Mouse (Mus musculus): ENCODE measurements around the gene Srgn.
"Not testable (repeated sequence)": the region's sequence is repeated elsewhere in the genome, so short reads cannot be mapped to it uniquely, and the experiment has no call there.

The Srgn gene

DNA sequence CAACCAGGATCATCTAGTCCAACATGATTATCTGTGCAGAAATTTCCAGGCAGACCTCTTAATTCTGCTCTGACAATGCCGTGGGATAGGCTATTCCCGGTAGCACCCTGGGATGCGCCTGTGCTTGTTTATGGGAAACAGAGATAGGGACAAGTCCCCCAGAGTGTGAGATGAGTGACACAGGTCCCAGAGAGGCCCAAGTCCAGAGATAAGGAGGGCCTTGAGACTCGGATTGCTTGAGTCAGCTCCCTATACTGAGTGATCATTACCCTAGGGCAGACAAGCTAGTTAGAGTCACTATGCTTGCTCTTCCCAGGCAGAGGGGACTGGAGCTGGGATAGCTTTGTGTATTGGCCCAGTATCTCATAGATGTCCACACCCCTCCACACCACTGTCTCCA lies 5.5 kb downstream of the Srgn start:
- no peak for DNase-seq (ENCODE audit: low read depth, low spot score)

DNA sequence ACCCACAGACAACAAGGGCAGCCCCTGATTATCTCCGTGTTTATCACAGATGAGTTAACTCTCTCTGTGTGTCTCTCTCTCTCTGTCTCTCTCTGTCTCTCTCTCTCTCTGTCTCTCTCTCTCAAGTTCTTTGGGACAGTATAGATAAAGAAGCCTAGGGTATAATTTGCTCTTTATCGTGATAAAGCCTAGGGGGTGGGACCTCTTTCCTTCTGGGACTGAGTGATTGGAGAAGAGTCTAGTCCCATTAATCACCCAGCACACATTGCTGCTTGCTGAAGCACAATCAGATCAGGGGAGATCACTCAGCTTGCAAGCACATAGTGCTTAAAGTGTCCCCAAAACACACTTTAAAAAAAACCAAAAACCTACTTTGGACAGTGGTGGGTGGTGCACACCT lies 6.3 kb downstream of the Srgn start:
- DNase-seq (ENCODE audit: low read depth, low spot score): no peak

DNA sequence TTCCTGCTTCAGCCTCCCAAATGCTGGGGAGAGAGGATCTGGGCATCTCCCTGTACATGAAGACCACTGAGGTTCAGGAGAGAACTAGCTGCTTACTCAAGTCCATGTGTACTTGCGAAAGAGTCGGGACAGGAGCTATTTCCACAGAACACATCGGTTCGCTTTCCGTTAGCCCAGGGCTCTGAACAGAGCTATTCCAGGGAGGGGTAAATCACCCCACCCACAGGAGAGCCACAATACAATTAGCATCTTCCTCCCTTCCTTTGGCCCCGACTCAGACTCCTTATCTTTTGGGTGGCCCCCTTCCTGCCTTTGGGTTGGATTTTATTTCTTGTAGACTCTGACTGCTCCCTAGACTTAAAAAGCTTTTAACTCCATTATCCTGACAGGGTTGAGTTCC lies 9.7 kb downstream of the Srgn start:
- no peak for DNase-seq (ENCODE audit: low read depth, low spot score)

DNA sequence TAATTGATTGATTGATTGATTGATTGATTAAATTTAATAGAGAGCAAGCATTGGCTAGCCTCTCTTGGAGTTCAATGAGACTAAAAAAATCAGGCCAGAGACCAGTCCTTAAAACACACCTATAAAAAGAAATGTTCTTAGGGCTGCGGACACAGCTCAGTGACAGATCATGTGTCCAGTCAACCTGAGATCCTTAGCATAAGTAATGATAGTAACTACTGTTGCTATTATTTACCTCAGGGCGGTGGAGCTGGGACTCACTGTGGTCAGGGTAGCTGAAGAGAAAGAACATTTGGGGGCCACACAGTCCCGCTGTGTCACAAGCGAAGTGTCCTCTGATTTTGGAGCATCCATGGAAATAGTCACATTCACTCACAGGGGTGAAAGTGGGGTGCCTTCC lies 14.4 kb downstream of the Srgn start:
- DNase-seq (ENCODE audit: low read depth, low spot score): no peak

DNA sequence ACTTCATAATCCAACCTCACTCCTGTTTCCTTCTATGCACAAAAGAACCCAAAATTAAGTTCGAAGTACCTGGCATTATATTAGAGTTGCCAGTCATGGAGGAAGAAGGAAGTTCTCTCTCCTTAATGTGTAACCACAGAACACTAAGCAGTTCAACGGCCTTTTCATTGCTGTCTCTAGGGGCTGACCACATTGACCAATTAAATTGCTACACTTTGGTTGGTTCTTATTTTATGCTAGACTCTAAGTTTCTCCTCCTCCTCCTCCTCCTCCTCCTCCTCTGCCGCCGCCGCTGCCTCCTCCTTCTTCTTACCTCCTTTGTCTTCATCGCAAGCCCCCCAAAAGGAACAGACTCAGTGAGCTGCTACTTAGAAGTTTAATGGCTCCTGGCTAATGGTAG lies 15.7 kb downstream of the Srgn start:
- no peak for DNase-seq (ENCODE audit: low read depth, low spot score)

DNA sequence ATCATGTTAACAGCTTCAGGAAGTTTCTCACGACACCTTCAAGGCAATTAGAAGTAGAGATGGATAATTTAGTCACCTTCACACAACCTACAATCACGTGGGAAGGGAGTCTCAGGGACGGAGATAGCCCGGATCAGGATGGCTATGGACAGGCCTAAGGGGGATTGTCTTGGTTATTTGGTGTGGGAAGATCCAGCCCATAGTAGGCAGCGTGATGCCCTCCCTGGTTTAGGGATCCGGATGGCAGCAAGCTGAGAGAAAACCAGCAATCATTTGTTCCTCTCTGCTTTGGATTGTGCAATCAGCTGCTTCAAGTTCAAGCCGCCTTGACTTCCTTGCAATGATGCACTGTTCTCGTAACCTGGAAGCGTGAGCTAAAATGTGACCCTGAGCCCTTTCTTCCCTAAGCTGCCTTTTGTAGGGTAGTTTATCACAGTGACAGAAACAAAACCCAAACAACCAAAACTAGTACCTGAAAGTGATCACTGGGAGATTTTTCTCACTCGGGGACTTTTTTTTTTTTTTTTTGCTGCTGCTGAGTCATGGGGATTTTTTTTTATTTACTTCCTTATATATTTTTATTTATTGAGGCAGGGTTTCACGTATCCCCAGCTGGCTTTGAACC lies 18.1 kb downstream of the Srgn start:
- no peak for DNase-seq (ENCODE audit: low read depth, low spot score)

DNA sequence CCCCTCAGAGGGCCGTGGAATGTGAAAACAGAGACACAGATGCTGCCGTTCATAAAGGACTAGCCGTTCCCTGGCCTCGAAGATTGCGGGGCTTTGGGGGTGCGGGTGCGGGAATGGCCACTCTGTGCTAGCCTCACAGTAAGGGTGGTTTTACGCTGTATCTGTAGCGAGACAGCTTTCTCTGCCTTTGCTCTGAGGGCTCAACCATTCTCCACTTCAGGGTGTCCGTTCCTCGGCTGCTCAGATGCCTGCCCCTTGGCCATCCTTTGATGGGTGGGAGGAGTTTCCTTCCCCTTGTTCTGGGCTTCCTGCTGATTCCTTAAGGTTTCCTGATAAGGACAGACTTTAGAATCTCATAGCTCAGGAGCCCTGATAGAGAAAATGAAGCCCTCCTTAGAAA lies 18.8 kb downstream of the Srgn start:
- DNase-seq (ENCODE audit: low read depth, low spot score): no peak

DNA sequence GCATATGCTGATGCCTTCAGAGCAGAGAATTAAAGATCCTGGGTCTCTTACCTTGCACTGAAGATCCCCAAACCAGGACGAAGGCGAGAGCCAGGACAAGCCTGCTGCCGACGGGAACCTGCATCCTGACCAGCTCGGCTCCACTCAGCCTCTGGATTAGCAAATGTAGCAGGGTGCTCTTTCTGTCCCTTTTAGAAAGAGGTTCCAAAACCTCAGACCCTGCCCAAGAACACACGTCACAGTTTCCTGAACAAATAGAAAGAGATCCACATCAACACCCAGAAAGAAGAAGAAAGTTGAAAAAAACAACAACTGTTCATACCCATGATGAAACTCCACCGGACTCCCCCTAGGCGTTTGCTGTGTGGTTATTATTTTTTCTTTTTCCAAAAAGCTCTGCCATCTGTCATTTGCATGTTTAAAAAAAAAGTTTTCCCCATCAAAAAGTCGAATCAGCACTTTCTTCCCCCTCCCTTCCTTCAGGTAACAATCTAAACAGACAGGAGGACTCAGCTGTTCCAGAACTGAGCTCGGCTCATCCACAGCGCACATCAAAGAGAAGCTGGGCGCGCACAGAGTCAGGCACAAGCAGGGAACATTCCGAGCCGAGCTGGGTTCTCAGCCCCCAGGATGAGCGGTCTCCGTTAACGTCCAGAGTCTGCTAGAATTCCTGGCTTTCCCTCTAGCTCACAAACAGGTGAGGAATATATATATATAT lies 19.5 kb downstream of the Srgn start:
- DNase-seq (ENCODE audit: low read depth, low spot score): peak; percentile 36

DNA sequence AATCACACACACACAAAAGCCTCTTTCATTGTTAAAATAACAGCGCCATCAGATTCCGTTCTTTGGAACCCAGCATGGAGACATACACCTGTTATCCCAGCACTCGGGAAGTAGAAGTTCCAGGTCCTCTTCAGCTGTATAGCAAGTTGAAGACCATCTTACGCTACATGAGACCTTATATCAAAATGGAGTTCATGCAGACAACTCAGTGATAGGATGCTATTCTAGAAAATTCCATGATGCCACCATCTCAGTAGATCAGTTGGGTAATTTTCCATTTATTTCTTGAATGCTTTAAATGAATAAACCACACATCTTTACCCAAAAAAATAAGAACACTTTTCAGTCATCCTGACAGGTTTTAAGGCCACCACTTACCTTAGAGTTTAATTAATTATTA lies 20.2 kb downstream of the Srgn start:
- no peak for DNase-seq (ENCODE audit: low read depth, low spot score)

DNA sequence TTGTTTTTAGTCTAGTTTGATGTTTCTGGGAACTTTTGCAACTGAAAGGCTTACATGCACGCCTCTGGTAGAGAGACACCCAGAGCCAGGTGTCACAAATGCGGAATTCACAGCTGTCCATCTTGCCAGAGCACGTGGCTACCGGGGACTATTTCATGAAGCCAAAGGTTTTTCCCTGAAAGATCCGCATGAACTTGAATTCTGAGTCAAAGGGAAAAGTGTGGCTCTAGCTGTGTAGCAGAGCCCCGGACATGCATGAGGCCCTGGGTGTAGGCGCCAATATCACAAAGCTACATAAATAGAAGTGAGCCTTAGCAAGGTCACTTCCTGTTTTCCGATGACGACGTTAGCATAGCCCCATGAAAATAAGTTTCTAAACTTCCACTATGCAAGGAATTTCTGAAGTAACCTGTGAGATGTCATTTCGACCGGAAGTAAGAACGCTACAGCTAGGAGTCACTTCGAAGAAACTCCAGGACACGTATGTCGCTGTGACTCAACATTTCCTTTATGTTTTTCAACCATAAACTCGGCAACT lies 21.2 kb downstream of the Srgn start:
- no peak for DNase-seq (ENCODE audit: low read depth, low spot score)

DNA sequence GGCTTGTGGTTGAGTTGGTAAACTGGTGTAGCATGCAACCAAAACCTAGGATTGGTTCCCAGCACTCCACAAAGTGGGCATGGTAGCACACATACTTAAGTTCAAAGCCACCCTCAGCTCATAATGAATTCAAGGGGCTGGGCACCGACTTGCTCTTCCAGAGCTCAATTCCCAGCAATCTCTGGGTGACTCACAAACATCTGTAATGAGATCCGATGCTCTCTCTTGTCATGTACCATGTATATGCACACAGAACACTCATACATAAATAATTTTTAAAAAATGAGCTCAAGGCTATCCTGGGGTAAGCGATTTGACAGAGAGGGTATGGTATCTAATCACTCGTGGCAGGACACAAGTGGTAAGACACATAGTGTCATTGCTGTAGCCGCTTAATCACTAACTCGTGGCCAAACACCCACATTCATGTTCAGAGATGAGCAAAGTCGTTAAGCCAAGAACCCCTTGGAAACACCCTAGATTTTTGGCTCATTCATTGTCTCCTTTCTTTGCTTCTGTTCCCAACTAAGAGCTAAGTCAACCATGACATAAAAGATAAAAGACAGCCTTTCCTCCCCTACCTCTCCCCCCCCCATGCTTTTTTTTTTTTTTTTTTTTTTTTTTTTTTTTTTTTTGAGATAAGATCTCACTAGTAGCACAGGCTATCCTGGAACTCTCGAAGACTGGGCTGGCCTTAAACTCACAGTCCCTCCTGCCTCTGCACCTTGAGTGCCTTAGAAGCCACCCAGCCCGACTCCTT lies 21.8 kb downstream of the Srgn start:
- DNase-seq (ENCODE audit: low read depth, low spot score): no peak

DNA sequence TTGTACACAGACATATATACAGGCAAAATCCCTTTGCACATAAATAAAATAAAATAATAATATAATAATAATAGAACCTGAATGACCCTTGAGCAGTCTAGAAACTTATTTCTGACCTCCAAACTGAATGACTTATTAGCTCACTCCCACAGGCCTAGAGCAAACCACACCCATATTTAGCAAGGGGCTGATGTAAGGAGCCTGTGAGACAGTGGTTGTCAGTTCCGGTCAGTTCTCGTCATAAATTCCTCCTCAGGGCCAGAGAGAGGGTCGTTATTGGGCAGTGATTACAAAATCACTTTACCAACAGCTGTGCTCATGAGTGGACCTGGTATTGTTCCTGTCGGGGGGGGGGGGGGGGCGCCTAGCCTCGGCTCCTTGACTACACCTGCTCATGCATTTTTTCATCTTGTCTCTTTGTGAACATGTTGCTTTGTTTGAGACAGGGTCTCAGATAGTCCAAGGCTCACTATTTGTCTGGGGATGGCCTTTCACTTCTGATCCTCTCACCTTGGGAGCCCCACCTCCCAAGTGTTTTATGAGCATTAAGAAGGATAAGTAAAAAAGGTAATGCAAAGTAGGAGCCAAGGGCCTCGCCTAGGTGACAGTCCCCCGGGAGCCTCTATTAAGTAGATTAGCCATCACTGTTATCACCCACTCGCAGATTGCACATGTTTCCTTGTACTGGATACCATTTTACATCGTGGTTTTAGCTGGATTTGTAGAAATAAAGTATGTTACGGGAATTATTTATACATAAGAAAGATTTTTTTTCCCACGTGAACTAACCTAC lies 23.2 kb downstream of the Srgn start:
- no peak for DNase-seq (ENCODE audit: low read depth, low spot score)

DNA sequence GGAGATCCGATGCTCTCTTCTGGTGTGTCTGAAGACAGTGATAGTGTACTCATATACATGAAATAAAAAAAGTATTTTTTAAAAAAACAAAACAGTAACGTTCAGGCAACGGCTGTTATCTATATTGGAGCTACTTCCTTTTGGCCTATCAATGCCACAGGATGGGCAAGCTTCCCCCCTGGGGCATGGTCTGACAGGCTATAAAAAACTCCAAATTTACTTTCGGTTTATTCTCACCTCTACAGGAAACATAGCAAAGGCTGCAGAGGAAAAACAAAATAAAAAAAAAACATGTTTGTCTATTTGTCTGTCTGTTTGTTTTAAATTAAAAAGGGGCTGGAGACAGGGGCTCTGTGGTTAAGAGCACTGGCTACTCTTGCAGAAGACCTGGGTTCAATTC lies 23.9 kb downstream of the Srgn start:
- DNase-seq (ENCODE audit: low read depth, low spot score): no peak

DNA sequence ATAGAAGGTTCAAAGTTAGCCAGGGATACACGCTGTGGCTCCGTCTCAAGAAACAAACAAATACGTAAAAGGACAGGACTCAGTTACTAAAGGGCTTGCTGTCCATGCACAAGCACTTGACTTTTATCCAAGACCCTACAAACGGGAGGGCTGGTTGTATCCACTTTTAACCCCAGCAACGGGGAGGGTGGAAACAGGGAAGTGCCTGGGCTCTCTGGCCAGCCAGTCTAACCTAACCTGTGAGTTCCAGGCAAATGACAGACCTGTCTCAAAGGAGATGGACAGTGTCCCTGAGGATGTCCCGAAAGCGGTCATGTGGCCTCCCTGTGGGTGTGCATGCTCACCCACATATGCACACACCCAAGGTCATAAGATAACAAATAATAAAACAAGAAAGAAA lies 25.3 kb downstream of the Srgn start:
- DNase-seq (ENCODE audit: low read depth, low spot score): no peak

DNA sequence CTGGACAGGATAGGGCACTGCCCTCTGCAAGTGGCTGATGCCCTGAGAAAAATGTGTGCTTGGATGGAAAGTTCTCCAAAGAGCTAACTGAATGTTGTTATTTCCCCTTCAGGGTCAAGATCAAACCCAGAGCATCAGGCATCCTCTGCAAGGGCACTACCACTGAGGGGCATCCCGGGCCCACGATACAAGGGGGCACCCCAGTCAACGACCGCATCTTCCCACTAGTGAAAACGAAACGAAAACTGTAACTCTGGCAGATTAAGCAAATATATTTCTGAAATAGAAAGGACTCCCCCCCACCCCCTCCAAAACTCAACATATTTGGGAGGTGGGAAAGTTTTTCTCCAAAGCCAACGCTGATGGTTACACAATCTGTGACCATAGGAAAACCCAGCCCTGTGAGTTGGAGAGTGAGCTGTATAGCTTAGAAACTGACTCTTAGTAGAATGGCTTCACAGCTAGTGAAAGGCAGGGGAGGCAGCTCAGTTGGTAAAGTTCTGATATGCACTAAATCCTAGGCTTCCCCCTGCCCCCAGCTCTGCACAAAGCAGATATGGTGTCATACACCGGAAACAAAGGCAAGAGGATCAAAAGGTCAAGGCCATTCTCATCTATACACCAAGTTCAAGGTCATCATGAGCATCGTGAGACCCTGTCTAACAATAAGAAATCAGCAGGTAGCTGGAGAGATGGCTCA lies 26.2 kb downstream of the Srgn start:
- no peak for DNase-seq (ENCODE audit: low read depth, low spot score)

DNA sequence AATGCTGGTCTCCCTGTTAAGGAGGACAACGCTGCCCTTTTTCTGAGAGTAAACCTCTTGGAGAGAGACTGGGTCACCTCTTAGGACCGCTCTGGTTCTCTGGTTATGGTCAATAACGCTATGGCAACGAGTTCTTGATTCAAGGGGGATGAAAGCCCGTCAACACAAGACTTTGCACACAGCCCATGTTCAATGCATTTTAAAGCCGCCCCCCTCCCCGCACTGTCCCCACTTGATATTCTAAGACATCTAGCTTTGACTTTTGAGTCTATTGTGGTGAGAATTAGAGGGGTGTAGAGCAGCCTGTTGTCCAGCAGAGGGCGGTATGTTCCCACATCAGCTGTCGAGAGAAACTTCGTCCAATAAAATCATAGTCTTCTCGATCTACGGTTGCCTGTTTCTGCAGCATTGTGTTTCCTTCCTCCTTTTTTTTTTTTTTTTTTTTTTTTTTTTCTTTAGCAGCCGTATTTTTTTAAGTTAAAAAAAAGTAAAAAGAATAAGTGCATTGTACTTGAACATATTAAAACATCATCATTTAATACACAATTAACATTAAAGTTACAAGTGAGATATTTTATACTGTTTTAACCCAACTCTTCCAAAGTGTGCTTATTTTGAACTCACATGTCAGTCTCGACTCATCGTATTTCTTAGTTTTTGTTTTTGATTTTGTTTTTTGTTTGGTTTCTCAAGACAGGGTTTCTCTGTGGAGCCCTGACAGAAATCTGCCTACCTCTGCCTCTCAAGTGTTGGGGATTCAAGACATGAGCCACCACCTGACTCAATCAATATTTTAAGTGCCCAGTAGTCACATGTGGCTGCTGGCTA lies 26.9 kb downstream of the Srgn start:
- peak; percentile 87 for DNase-seq (ENCODE audit: low read depth, low spot score)

DNA sequence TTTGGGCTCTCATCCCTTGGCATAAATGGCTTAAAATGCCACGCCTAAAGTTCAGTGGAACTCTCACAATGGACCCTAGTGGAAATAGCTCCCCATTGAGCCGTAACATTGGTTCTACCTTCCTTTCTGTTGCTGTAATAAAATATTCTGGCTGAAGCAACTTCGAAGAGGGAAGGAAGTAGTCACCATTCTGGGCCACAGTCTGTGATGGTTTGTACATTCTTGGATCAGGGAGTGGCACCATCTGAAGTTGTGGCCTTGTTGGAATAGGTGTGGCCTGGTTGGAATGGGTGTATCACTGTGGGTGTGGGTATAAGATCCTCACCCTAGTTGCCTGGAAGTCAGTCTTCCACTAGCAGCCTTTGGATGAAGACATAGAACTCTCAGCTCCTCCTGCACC lies 35.6 kb downstream of the Srgn start:
- not testable (repeated sequence) for DNase-seq (ENCODE audit: low read depth, low spot score)

DNA sequence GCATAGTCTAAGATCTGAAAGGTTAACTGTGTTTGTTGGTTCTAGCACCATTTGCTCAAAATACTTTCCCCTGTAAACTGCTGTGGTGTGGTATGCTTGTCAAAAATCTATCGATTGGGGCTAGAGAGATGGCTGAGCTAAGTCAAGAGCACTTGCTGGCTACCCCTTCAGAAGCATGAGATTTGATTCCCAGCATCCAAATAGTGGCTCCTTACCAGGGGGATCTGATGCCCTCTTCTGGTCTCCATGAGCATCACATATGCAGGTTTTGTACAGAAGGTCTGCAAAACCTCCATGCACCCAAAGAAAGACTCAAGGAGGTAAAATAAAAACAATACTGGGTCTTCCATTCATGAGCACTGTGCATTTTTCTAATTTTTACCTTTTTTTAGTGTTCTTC lies 39.0 kb downstream of the Srgn start:
- DNase-seq (ENCODE audit: low read depth, low spot score): peak; percentile 66

DNA sequence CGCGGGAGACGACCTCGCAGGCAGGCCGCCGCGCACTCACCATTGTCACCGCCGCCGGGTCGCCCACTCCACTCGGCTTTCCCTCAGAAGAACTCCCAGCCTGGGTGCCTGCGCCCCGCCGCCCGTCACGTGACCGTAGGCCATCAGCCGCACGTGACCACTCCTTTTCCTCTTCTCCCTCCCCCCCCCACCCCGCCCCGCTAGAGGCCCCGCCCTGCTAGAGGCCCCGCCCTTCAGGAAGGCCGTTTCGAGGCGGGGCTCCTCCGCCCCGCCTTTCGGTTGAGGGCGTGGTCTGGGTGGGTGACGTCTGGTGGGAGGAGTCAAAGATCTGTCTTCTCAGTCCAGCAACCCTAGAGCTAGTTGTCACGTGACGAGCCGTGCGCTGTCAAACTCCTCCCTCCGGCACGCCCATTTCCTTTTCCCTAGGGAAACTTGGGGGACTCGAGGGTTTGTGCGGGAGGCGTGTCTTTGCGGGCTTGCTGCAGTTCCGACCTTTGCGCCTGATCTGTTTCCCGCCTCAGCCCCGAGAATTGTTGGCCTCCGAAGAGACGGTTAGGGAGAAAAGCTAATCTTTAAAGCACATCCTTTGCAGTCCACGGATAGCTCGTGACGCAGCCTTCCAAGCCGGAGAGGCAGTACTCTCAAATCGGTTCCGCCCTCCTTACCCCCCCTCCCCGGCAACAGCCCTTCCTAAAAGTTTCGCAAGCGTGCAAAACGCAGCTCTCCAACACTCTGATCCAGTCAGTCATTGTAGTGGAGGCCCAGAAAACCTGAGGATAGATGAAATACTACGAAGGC lies 40.4 kb downstream of the Srgn start, which contains the start of gene Vps26a:
TSS of gene Vps26a (minus strand) at position 188 of the 798 bp plus-strand sequence.
- DNase-seq (ENCODE audit: low read depth, low spot score): peak; percentile 100
